Mouse (Mus musculus) erythroblast, embryonic 14.5 days (primary cell): Measurements from ENCODE around the gene Ppp4r2.

Experiments used
- GATA1 ChIP-seq: IDR thresholded peaks from 2 replicates; pipeline ENCODE4 v1.6.1; 2012; ENCODE audit warnings: low read length, inconsistent platforms, mixed read lengths
- TAL1 ChIP-seq: IDR thresholded peaks from 3 replicates; pipeline ENCODE4 v1.6.1; 2012; ENCODE audit warnings: low read length, inconsistent platforms, mixed read lengths

- no peak for TF ChIP-seq GATA1
- no peak for TF ChIP-seq TAL1
These were observed 10.1 kb upstream of the Ppp4r2 start for GRCm38 (mm10) chr6:100823356-100823755.
